Mouse (Mus musculus): ENCODE data around the gene Gas7.

GRCm38 (mm10) chr11:67433763-67434162, 21.5 kb upstream of the Gas7 start:
- TF ChIP-seq CTCF (IDR thresholded peaks at IDR 0.05; ENCODE audit: low read depth, low read length) (no peak), POLR2A (IDR thresholded peaks at IDR 0.05; ENCODE audit: borderline replicate concordance, low read depth, low read length) (no peak)
